Mouse (Mus musculus) lung, postnatal 25 days (tissue): ENCODE measurements around the gene Cnga4.
"Not testable (repeated sequence)": the region's sequence is repeated elsewhere in the genome, so short reads cannot be mapped to it uniquely, and the experiment has no call there.

Experiments used
- DNase-seq: peaks from one replicate; pipeline ENCODE4 v3.0.0; 2022; ENCODE audit warnings: low spot score

The Cnga4 gene

GRCm38 (mm10) chr7:105404268-105404667 lies at the start of gene Cnga4:
Gene Cnga4, plus strand, starts transcription at chr7:105404568.
- DNase-seq = no peak

GRCm38 (mm10) chr7:105356064-105356463 lies 48.3 kb upstream of the Cnga4 start:
- DNase-seq = not testable (repeated sequence)

DNA sequence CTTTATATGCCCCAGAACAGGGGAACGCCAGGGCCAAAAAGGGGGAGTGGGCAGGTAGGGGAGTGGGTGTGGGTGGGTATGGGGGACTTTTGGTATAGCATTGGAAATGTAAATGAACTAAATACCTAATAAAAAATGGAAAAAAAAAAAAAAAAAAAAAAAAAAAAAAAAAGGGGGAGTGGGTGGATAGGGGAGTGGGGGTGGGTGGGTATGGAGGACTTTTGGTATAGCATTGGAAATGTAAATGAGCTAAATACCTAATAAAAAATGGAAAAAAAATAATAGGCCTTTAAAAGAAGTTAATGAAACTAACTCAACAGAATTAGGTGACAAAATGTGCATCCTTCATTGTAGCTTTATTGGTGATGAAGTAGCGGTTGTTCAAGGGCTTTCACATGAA lies 47.9 kb upstream of the Cnga4 start:
- DNase-seq = not testable (repeated sequence)

DNA sequence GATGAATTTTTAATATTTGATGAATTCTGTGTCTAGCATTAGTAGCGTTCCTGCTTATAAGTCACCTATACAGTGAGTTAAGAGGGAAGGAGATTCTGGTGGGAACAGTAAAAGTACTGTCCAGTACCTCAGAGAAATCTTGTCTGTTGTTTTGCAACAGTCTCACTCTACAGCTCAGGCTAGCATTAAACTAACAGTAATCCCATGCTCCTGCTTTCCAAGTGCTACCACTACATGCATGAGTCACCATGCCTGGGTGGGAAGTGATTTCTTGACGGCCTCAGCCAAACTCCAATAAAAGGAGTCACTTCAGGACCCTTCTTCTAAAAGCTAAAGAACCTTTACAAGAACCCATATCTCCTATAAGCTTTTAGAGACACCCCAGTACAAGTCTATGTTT lies 42.7 kb upstream of the Cnga4 start:
- DNase-seq = no peak

DNA sequence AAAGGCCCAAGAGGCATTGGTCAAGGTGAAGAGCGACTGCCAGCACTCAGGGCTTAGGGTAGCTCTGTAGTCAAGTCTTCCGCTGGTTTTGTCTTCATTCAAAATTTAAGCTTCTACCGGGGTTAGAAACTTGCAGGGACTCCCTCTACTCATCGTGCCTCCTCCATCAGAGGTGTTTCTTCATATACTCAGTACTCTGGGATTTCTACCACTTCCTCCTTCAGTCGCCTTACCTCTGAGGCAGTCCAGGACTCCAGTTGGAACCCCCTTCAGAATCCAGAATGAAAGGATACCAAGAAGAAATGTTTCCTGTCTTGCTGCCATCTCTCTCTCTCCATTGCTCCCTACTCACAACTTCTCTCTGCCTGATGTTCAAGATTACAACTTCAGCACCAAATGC lies 37.1 kb upstream of the Cnga4 start:
- DNase-seq = no peak

DNA sequence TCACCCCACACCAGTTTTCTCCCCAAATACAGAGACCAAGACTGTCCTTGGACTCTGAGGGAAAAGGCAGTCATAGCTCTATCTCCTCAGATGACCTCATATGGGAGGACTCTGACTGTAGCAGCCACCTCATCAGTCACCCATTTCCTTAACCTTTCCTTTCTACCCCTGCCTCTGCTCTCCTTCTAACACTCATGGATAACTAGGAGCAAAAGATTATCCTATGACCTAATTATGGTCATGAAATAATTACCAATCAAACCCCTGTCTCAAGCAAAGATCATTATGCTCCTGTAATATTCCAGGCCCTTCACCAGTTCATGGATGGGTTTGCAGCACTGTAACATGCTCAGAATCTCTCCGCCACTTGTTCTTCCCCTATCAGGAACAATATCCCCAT lies 36.4 kb upstream of the Cnga4 start, which contains the start of gene Olfr692:
Gene Olfr692, plus strand, starts transcription at position 301 of the 400 bp plus-strand sequence.
- DNase-seq = no peak

- DNase-seq = no peak
Measured at GRCm38 (mm10) chr7:105368521-105368920, 35.8 kb upstream of the Cnga4 start.

- DNase-seq = no peak
Measured at GRCm38 (mm10) chr7:105372912-105373311, 31.5 kb upstream of the Cnga4 start.

DNA sequence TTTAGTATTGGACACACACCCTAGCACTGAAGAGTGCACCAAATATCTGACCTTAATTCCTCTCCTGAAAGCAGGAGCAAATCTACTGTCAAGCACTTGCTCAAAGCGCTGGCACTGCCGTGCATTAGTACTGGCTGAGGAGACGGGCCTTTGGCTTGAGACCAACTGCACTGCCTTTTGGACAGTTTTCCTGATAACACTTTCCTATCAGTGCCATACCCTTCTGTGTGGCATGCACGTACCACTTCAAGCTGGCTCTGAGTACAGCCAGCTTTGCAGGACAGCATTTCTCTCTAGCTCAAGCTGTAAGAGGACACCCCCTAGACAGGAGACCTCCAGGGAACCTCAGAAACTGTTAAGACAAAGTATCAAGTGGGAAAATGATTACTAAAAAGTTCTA lies 30.9 kb upstream of the Cnga4 start:
- DNase-seq = no peak

- DNase-seq = no peak
Measured at GRCm38 (mm10) chr7:105373976-105374375, 30.4 kb upstream of the Cnga4 start.

DNA sequence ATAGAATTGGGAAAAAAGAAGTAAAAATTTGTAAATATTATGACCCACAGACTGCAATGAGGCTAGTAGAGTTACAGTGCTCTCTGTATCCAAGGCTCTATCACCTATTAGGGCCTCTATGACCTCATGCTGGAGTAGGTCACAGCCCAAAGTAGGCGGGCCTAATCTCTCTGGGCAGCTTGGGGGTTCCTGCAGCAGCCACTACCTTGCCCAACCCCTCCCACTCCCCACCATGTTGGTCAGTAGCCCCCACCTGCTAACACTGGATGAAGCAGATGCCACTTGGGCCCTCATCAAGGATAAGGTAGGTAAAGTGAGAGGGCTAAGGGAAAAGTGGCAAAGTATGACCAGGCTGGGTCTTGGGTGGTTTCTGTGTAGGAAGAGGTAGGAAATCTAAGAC lies 29.5 kb upstream of the Cnga4 start, which contains the start of gene Gm5901:
Gene Gm5901, plus strand, starts transcription at position 173 of the 400 bp plus-strand sequence.
- DNase-seq = no peak

DNA sequence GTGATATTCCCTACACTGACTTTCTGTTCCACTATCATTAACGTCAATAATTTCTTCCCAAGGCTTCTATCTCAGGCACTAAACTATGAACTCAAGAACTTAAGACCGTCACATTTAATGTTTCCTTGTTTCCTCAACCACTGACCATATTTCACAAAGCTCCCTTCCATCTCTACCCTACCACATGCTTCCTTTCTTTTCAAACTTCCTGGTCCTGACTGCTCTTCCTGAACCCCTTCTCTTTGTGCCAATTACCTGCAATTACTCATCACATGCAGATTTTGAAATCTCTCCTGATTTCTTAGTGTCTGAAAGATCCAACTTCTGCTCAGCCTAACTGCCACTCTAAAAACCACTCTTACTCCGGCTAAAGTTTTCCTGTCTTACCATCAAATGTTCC lies 24.0 kb upstream of the Cnga4 start:
- DNase-seq = no peak

DNA sequence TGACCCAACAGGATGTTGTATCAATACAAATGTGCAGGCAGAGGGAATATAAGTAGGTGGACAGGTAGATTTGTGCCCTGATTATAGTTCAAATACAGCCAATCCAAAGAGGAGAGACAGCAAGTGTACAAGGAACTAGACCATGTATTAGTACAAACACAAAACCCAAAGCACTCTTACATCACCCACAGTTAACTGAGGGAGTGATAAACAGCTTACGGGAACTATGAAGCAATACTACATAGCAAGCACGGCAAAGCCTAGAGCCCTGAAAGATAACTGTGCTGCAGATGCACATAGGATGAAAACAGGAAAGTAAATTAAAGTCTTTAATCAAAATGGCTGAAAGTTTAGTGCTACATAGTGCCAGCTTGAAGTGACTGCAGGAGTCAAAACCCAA lies 16.7 kb upstream of the Cnga4 start:
- DNase-seq = no peak

DNA sequence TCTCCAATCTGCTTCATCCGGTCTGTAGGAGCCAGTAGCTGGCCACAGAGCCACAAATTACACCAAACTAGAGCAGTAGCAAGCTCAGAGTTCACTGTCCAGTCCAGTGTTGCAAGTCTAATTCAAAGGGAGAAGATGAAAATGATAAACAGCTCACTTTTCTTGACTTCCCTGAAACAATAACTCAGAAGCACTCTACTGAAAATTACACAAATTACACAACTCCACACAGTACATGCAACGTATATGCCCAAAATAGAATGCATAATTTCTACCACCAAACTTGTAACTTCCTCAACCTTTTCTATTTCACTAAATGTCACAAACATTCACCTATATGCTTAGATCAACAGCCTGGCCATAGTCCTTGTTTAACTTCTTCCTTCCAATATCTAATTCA lies 14.1 kb upstream of the Cnga4 start:
- no peak for DNase-seq

DNA sequence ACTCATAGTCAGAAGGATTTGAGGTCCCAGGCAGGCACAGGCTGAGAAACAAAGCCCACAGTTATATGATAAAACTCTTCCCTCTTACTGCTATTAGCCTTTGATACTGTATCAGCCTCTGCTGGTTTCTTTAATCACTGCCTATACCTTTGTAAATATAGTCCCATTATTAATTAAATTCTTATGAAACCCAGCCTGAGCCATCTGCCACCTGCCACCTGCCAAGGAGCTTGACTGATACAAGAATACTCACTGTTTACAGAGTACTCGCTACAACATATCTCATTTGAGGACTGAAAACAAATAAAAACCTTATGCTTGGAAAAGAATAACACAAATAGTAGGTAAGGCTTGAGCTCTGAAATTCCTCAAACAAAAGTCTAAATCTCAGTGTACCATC lies 9.8 kb upstream of the Cnga4 start:
- DNase-seq = no peak

DNA sequence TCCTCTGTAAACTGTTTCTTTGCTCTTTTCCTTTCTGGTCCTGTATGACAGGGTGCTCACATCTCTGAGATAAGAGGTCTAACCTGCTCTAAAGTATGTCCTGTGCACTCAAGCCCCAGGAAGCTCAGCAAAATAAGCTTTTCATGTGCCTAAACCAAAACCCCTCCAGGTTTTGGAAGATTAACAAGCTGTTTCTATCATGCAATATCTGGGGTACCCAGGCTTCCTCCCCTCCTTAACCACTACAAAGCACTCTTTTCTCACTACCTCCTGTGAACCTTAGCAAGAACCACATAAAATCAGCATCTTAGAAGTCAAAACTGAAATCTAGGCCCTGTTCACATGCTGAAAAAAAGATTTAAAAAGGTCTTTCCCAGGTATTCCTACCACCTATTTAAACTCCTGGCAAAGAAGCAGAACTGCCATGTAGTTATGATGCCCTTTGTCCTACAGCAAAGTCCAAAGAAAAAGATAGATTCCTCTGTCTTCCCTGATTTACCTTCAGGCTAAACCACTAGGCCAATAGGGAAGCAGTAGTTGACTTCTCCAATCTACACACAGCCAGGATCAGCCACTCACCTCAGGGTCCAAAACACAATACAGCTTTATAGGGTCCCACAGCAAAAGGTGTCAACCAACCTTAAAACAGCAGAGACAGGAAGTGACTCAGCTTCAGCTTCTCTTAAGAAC lies 9.1 kb upstream of the Cnga4 start:
- no peak for DNase-seq

GRCm38 (mm10) chr7:105396126-105396525 lies 8.2 kb upstream of the Cnga4 start:
- no peak for DNase-seq

- no peak for DNase-seq
Measured at GRCm38 (mm10) chr7:105399058-105399934, 5.1 kb upstream of the Cnga4 start.

DNA sequence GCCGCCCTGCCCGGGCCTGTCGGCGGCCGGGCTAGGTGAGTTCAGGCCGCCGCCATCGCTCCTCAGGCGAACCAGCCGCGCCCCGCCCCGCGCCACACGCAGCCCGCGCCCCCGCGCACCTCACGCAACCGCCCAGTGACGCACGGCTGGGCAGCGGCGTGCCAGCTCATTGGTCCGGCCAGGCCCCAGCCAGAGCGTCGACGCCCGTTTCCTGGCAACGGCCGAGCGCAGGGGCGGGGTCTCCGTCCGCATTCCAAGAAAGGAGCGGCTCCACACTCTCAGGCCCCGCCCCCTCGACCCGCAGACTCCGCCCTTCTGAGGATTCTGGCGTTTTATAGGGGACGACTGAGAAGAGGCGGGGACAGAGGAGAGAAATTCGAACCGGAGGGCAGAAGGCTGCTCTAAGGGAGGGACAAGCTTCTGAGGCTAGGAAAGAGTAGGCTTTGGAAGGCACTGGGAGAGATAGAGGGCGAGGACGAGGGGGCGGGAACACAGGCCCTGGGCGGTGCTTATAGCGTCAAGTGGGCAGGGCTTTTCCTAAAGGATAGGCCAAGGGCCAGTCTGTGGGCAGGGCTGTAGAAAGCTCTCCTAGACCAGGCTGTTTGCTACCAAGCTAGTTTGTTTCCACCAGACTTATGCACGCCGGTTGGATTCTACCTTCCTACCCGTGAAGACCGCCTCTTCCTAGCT lies 4.3 kb upstream of the Cnga4 start, which contains the start of gene Fam160a2:
Gene Fam160a2, minus strand, starts transcription at position 120 of the 690 bp plus-strand sequence.
- peak; percentile 100 for DNase-seq

- DNase-seq = no peak
Measured at GRCm38 (mm10) chr7:105406322-105406721, 2.0 kb downstream of the Cnga4 start.

GRCm38 (mm10) chr7:105411874-105412632 lies 7.7 kb downstream of the Cnga4 start:
- peak; percentile 68 for DNase-seq

DNA sequence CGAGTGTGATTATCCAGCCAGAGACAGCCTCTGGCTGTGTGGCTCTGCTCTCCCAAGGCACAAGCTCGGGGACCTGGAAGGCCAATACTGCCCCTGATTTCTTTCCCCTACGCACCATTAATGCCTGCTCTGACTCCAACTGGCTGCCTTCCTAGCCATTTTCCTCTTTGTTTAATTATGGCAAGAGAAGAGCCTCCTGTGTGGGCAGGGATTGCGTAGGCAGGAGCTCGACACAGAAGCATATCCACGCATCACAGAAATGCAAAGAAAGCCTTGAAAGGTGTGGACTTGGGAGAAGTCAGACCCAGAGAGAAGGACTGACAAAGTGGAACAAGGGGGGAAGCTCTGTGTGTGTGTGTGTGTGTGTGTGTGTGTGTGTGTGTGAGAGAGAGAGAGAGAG lies 10.0 kb downstream of the Cnga4 start:
- no peak for DNase-seq
